19 mouse cellular contexts compared by ENCODE assay signal in the genomic region with DNA sequence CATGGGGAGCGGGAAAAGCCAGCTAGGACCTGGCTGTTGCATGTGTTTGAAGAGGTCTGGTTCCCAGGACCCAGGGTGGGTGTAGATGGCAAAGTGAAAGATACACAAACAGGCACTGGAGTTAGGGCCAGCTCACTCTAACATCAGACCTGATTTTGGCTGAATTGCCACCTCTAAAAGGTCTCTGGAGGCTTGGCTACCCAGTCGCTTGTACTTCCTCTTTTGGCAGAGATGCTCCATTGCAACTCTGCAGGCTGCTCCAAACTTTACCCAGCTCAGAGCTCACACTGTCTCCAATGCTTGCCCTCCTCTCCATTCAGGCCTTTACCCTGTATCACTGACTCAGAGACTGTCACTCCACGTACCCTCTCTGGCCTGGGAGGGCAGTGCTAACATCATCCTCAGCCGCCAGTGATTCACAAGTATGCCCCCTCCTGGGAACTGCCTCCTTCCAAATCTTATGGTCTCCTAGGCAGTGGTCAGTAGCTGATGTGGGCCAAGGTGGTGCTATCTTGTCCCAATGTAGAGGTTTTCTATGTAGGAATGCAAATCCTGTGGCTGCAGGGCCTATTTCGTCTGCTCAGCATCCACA. TPM values are rescaled to one million over a fixed set of nuclear protein-coding genes. Genes with fewer than 3 reads are reported as not detected.
A peak's percentile ranks its signal among the peaks of the same experiment; 100 is the strongest.
DNase-seq lines count a peak whose midpoint lies in the region; ATAC-seq lines count a peak whose summit lies in the region.
"Had no signal": no experiment of that assay in that cellular context is flagged by ENCODE, and none has a peak within 500 bp of the region (broad histone marks: within the 10 kb centered on the region; RNA-seq: fewer than 3 reads in every experiment).

No protein-coding gene starts in this region.

- no peak overlapping the region for H3K27ac ChIP-seq in hindbrain, embryonic 15.5 days (replicated peaks)
- no peak overlapping the region for H3K27ac ChIP-seq in hindbrain, embryonic 10.5 days
- H3K27ac ChIP-seq: liver, embryonic 14.5 days had no signal

- no peak overlapping the region for H3K4me3 ChIP-seq in hindbrain, embryonic 15.5 days
- H3K4me3 ChIP-seq in hindbrain, embryonic 10.5 days = no peak overlapping the region
- H3K4me3 ChIP-seq: heart, embryonic 12.5 days had no signal

- H3K27me3 ChIP-seq in hindbrain, embryonic 15.5 days = no peaks in the 10 kb centered on the region
- H3K27me3 ChIP-seq in hindbrain, embryonic 10.5 days (ENCODE audit: insufficient read depth, poor library complexity, severe bottlenecking) = no peaks in the 10 kb centered on the region
- H3K27me3 ChIP-seq: heart, embryonic 12.5 days had no signal

- no peak overlapping the region for H3K4me2 ChIP-seq in hindbrain, embryonic 15.5 days
- H3K4me2 ChIP-seq: heart, embryonic 12.5 days had no signal

- 0 out of 2 replicates have a peak, but pooled peaks have one; percentile 6 for ATAC-seq in hindbrain, embryonic 15.5 days (ENCODE audit: low FRiP score, low read depth)

- H3K9ac ChIP-seq in hindbrain, embryonic 15.5 days = no peak overlapping the region
- H3K9ac ChIP-seq: heart, embryonic 12.5 days; liver, embryonic 14.5 days had no signal

- DNase-seq in adrenal gland, postnatal 36 days = peak; percentile 33 to 55
- no peak for DNase-seq in adrenal gland, adult 8-10 months
- DNase-seq in hindbrain, embryonic 10.5 days (ENCODE audit: low spot score) = no peak
- DNase-seq in 3T3-L1 (ENCODE audit: low read depth, low spot score) = peak; percentile 16
- DNase-seq in NIH3T3 (ENCODE audit: low read depth) = peak; percentile 30
- DNase-seq in yolk sac, embryonic 10.5 days (ENCODE audit: low spot score) = no peak
- no peak for DNase-seq in spleen, postnatal 10 days (ENCODE audit: low spot score in 2 of 2)
- DNase-seq: gastrocnemius, postnatal 25 days; kidney, adult 2 months; lung, postnatal 14 days had no signal

- H3K36me3 ChIP-seq in hindbrain, embryonic 15.5 days = no peaks in the 10 kb centered on the region; the same call in 1 of the 2 replicates
- peaks cover 65% of the 10 kb centered on the region for H3K36me3 ChIP-seq in hindbrain, embryonic 10.5 days

- H3K4me1 ChIP-seq in hindbrain, embryonic 15.5 days (replicated peaks) = no peaks in the 10 kb centered on the region
- H3K4me1 ChIP-seq in hindbrain, embryonic 10.5 days (replicated peaks) = peaks cover 19% of the 10 kb centered on the region
- H3K4me1 ChIP-seq: heart, embryonic 12.5 days had no signal

- 56% methylated on average over 5 of the region's 5 CpGs for WGBS in hindbrain, embryonic 15.5 days
- WGBS in hindbrain, embryonic 10.5 days = 47% methylated on average over 5 of the region's 5 CpGs

- no peaks in the 10 kb centered on the region for H3K9me3 ChIP-seq in hindbrain, embryonic 15.5 days
- H3K9me3 ChIP-seq in hindbrain, embryonic 10.5 days = no peaks in the 10 kb centered on the region
- H3K9me3 ChIP-seq: heart, embryonic 12.5 days had no signal

RNA-seq across cellular contexts. Expression of gene Mrpl37, which starts 13.6 kb away (rescaled TPM):
- total RNA-seq in adrenal gland, postnatal 36 days (2021) = 100 to 1,000 TPM in 1 of 2 experiments, 10 to 100 TPM in 1; 99.7 to 102 TPM
- 100 to 1,000 TPM; 102 to 114 (median 112) TPM for total RNA-seq in adrenal gland, adult 8-10 months (2022)
- 83.6 and 85.2 TPM in 2 replicates for polyA plus RNA-seq in hindbrain, embryonic 15.5 days (2015; fragmentation: Nextera tagmentation; extraction: Ambion mirVana)
- 116 and 121 TPM in 2 replicates for polyA plus RNA-seq in hindbrain, embryonic 10.5 days (2016; fragmentation: Nextera tagmentation; extraction: Ambion mirVana)

RNA-seq across cellular contexts. Expression of gene Cyb5rl, which starts 13.7 kb away (rescaled TPM):
- total RNA-seq in adrenal gland, postnatal 36 days (2021) = 10 to 100 TPM; 21.2 to 25.4 TPM
- 10 to 100 TPM; 28.6 to 43.4 (median 29.7) TPM for total RNA-seq in adrenal gland, adult 8-10 months (2022)
- 3.6 and 4.6 TPM in 2 replicates for polyA plus RNA-seq in hindbrain, embryonic 15.5 days (2015; fragmentation: Nextera tagmentation; extraction: Ambion mirVana)
- 7.6 and 8.9 TPM in 2 replicates for polyA plus RNA-seq in hindbrain, embryonic 10.5 days (2016; fragmentation: Nextera tagmentation; extraction: Ambion mirVana)

RNA-seq across cellular contexts. Expression of gene Cdcp2, which starts 43.6 kb away (rescaled TPM):
- total RNA-seq in adrenal gland, postnatal 36 days (2021) = not detected
- total RNA-seq in adrenal gland, adult 8-10 months (2022) = under 1 TPM; 0.09 to 0.14 (median 0.12) TPM
- 0.16 TPM in 1 of 2 replicates, not detected in the other for polyA plus RNA-seq in hindbrain, embryonic 15.5 days (2015; fragmentation: Nextera tagmentation; extraction: Ambion mirVana)
- polyA plus RNA-seq in hindbrain, embryonic 10.5 days (2016; fragmentation: Nextera tagmentation; extraction: Ambion mirVana) = 0.30 TPM in 2 replicates
- total RNA-seq: common myeloid progenitor, adult 5-6 weeks; gastrocnemius, postnatal 25 days; layer of hippocampus, postnatal 25 days; left cerebral cortex, postnatal 25 days had no signal
- polyA plus RNA-seq: cerebellum, adult 2 months; heart, embryonic 12.5 days; kidney, adult 2 months; liver, embryonic 14.5 days; stomach, embryonic 14.5 days; thymus, postnatal 0 days had no signal

Comparison
In these comparisons a context has a peak if more than half of its experiments do, and no peak if none do; other contexts are left out.
1. DNase-seq: peak in adrenal gland, postnatal 36 days (2 of 2), 3T3-L1 (single experiment) and NIH3T3 (single experiment); none in adrenal gland, adult 8-10 months (single experiment), hindbrain, embryonic 10.5 days (single experiment), yolk sac, embryonic 10.5 days (single experiment) and spleen, postnatal 10 days (0 of 2).